In genomic region chr9:56213451-56214291, GRCm38 (mm10) we compare ENCODE assay signal across 8 mouse cellular contexts. TPM values are rescaled to one million over a fixed set of nuclear protein-coding genes. Genes with fewer than 3 reads are reported as not detected.
DNase-seq lines count a peak whose midpoint lies in the region; ATAC-seq lines count a peak whose summit lies in the region.
"Had no signal": no experiment of that assay in that cellular context is flagged by ENCODE, and none has a peak within 500 bp of the region (broad histone marks: within the 10 kb centered on the region; RNA-seq: fewer than 3 reads in every experiment).

No protein-coding gene starts in this region.

- ATAC-seq in forebrain, embryonic 13.5 days = peak; percentile 62; the same call in 1 of the 2 replicates

- peaks cover 9% of the 10 kb centered on the region for H3K4me1 ChIP-seq in forebrain, embryonic 13.5 days

- H3K4me2 ChIP-seq in forebrain, embryonic 13.5 days = peak overlapping the region; percentile 50
- H3K4me2 ChIP-seq: lung, embryonic 15.5 days had no signal

- 7% methylated on average over 11 of the region's 11 CpGs for WGBS in forebrain, embryonic 13.5 days

- H3K9ac ChIP-seq in forebrain, embryonic 13.5 days = peak overlapping the region; percentile 28
- H3K9ac ChIP-seq: lung, embryonic 15.5 days had no signal

- H3K9me3 ChIP-seq in forebrain, embryonic 13.5 days (replicated peaks) = no peaks in the 10 kb centered on the region
- H3K9me3 ChIP-seq: lung, embryonic 15.5 days had no signal

- no peak overlapping the region for H3K27ac ChIP-seq in forebrain, embryonic 13.5 days
- H3K27ac ChIP-seq: lung, embryonic 15.5 days had no signal

- H3K4me3 ChIP-seq in forebrain, embryonic 13.5 days = peak overlapping the region; percentile 24
- H3K4me3 ChIP-seq: lung, embryonic 15.5 days had no signal

- peak; percentile 16 for DNase-seq in MEL-GATA-1-ER (ENCODE audit: extremely low read depth, low read depth)
- peak; percentile 23 for DNase-seq in c-Kit-positive CD71-negative TER-119-negative erythroid progenitor cells, embryonic 14.5 days (ENCODE audit: low read depth)
- peak; percentile 33 to 59 for DNase-seq in heart, postnatal 14 days
- DNase-seq in kidney, postnatal 4 days = peak; percentile 47 to 65
- peak; percentile 54 for DNase-seq in lung, postnatal 25 days (ENCODE audit: low spot score)
- peak; percentile 81 to 83 for DNase-seq in right cerebral cortex, postnatal 10 days (ENCODE audit: low spot score in 2 of 2)

- no peaks in the 10 kb centered on the region for H3K36me3 ChIP-seq in forebrain, embryonic 13.5 days (ENCODE audit: poor library complexity, severe bottlenecking)
- H3K36me3 ChIP-seq: lung, embryonic 15.5 days had no signal

- intact Hi-C loops in heart, postnatal 14 days (cut with DNase I) = loop anchor here (2.0 kb wide), 4 partner anchors 45 to 339 kb away; no protein-coding TSS in a partner anchor

- H3K27me3 ChIP-seq in forebrain, embryonic 13.5 days = no peaks in the 10 kb centered on the region
- H3K27me3 ChIP-seq: lung, embryonic 15.5 days had no signal

RNA-seq across cellular contexts. Expression of gene Tspan3, which starts 48.4 kb away (rescaled TPM):
- 500 and 563 TPM in 2 replicates for polyA plus RNA-seq in forebrain, embryonic 13.5 days (2015; fragmentation: Nextera tagmentation; extraction: Ambion mirVana)
- 100 to 1,000 TPM; 194 to 199 TPM for total RNA-seq in heart, postnatal 14 days (2021)

Comparison
In these comparisons a context has a peak if more than half of its experiments do, and no peak if none do; other contexts are left out.
1. DNase-seq: peak in every context shown above with its lines; median percentile 82 in right cerebral cortex, postnatal 10 days; 56 in kidney, postnatal 4 days; 54 in lung, postnatal 25 days; 46 in heart, postnatal 14 days; 23 in c-Kit-positive CD71-negative TER-119-negative erythroid progenitor cells, embryonic 14.5 days; 16 in MEL-GATA-1-ER.